Mouse (Mus musculus) cerebellum, adult 18-20 months (tissue): ENCODE results near the gene Slc38a1.
"Not testable (repeated sequence)": the region's sequence is repeated elsewhere in the genome, so short reads cannot be mapped to it uniquely, and the experiment has no call there.

ENCODE experiments used
- DNase-seq, 2 experiments: peaks; one replicate each; pipeline ENCODE4 v3.0.0; 2021

The Slc38a1 gene

GRCm38 (mm10) chr15:96657576-96658274 is 15.0 kb upstream of the Slc38a1 start:
- DNase-seq = no peak

GRCm38 (mm10) chr15:96655514-96655913 is 12.8 kb upstream of the Slc38a1 start:
- DNase-seq = no peak

DNA sequence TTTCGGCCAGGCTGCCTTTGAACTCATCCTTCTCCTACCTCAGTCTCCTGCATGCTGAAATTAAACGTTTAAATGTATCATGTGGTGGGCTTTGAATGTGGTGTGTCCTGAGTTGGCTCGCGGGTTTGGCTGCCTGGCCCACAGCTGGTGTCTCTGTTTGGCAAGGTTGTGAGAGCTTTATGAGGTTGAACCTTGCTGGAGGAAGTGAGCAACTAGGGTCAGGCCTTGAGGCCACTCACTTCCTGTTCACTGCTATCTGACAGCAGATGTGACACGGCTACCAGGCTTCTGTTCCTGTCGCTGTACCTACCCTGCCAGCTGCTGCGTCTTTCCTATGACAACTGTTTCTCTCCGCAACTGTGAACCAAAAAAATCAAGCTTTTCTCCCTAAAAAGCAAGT is 12.0 kb upstream of the Slc38a1 start:
- DNase-seq = no peak

GRCm38 (mm10) chr15:96653011-96653410 is 10.3 kb upstream of the Slc38a1 start:
- no peak for DNase-seq

DNA sequence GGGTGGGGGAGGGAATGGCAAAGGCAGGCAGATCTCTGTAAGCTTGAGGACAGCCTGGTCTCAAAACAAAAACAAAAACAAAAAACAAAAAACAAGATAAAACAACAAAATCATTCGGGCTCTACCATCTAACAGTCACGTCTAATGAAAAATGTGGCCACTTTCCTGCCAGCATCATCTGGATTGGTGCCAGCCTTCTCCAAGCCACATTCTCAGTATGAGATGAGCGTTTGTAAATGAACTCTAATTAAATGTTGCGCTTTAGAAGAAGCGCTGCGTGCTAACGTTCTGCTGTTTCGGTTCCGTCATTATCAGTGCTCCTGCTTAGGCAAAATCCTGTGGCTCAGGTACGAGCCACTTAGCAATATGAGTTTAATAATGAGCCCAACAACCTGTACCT is 9.8 kb upstream of the Slc38a1 start:
- DNase-seq = no peak

DNA sequence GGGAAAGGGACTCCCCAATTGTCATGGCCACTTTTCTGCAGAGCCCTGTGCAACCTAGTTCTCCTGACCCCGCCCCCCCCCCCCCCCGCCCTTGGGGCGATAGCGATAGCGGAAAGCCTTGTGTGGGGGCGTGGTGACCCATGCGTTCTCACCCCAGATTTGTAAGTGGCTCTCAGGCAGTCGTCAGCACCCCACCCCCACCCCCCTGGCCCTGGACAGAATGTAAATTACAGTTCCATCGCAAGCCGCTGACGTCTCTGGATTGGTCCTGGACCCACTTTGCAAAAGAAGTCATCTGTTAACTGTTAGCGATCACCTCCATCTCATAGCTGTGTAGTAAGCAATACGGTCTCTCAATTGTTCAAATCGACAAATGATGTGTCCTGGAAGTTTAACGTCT is 4.7 kb upstream of the Slc38a1 start:
- DNase-seq = no peak

DNA sequence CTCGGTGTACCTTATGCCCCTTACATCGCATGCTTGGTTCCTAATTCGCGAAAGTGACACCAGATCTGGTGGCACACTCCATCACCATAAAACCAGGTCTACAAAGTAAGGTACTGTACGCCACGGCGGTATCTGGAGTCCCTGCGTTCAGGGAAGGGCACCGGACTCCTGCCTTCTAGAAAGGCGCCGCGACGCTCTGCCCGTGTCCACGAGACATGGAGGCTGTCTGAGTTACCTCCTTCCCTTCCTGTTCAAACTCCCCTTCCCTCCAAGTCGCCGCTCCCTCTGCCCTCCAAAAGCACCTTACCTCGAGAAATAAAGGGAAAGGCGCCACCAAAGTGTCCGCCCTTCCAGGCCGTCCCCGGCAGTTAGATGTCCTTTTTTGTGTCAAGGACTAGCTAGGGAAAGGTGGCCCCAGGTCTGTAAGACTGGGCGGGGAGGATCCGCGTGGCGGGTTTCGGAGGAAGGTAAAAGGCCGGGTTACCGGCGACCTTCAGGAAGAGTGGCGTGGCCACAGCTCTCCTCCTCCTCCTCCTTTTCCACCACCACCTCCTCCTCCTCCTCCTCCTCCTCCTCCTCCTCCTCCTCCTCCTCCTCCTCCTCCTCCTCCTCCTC is 785 bp downstream of the Slc38a1 start:
- DNase-seq = peak; percentile 50 to 62

DNA sequence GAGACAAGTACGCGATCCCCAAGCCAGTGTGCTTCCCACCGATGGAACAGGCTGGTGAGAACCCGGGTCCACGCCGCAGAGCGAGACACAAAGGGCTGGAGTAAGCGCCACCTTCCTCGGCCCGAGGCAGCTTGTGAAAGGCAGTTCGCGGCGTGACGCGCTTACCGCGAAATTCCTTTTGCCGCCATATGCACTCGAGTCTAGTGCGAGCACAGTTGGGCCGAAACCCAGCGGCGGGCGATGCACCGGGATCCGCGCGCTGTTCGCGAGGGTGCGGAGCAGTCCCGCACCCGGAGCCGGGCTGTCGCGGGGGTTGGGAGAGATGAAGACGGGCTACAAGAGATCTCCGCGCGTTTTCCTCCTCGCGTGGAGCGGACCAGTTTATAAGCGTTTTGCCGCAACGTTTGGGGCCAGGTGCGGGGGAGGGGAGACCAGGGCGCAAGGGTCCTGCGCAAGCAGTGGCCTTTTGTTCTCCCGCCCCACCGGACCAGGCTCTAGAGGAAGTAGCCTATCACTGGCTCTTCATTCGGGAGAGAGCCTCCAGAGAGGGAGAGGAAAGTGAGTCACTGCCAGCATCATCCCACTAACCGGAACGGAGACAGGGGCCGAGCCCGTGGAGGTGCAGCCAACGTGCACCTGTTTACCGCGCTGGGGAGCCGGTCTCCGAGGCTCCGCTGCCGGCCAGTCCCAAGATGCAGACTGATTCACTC is 1.4 kb downstream of the Slc38a1 start:
- DNase-seq = peak; percentile 81

GRCm38 (mm10) chr15:96640291-96640985 is 2.3 kb downstream of the Slc38a1 start:
- peak; percentile 38 to 50 for DNase-seq

GRCm38 (mm10) chr15:96639630-96640029 is 3.1 kb downstream of the Slc38a1 start:
- DNase-seq = peak in 1 of 2 experiments; percentile 43

DNA sequence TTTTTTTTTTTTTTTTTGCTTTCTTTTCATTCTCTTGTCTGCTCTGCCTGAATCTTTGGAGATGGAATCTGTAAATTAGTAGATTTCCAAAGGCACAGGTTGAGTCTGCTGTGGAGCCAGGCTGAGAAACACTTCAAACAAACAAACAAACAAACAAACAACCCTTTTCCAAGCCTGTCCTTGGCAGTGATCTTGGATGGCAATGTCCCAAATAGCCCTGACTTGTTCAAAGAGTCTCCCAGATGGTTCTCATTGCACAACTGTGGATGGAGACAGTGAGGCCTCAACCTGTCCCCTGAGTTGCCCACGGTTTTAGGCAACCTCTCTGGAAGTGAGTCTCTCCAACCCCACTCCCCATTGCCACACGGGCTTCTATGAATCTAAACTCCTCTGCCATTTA is 4.1 kb downstream of the Slc38a1 start:
- DNase-seq = peak; percentile 24 to 38

- DNase-seq = no peak
Observed at GRCm38 (mm10) chr15:96638173-96638572, 4.5 kb downstream of the Slc38a1 start.

GRCm38 (mm10) chr15:96634670-96635405 is 7.9 kb downstream of the Slc38a1 start:
- DNase-seq = no peak

GRCm38 (mm10) chr15:96632201-96632600 is 10.5 kb downstream of the Slc38a1 start:
- no peak for DNase-seq

- DNase-seq = no peak
Observed at GRCm38 (mm10) chr15:96631107-96631718, 11.5 kb downstream of the Slc38a1 start.

DNA sequence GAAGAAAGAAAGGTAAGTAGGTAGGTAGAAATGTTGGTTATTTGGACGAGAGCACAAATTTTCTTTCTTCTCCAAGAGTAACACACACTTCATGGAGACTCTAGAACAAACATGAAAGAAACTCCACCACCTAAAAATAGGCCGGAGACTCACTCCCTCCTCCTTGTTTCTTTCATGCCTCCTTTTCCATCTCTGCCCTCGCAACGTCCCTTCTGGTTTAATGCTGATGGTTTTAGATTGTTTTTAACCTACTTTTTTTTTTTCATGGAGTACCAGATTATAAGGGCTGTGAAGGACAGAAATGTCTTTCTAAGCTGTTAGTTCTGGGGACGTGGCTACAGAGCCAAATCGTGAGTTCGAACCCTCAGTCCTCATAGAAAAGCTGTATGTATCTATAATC is 14.5 kb downstream of the Slc38a1 start:
- DNase-seq = no peak

DNA sequence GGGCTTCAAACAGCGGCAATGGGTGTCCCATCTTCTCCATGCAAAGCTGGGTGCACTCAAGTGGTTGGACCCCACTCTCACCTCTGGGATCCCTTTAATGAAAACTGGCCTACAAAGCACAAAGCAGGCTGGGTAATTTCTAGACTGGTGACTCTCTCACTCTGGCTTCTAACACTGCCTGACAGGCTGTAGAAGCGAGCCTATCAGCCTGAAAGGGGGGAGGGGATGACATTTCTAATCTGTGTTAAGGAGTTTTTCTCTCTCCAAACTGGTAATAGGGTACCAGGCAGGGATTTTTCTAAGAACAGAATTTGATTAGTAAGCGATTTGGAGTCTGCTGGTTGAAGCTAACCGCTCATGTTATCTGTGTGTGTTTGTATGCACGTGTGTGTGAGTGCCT is 15.8 kb downstream of the Slc38a1 start:
- no peak for DNase-seq

DNA sequence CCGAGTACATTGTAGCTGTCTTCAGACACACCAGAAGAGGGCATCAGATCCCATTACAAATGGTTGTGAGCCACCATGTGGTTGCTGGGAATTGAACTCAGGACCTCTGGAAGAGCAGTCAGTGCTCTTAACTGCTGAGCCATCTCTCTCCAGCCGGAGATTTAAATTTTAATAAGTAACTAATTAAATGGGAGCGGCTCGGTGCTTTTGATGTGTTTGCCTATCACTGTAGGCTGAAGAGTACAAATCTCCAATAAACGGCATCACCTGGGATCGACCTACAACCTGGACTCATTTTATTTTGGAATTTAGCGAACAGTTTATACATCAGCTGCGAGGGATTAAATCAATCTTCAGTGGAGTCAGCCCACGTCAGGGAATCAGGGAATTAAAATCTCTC is 17.7 kb downstream of the Slc38a1 start:
- DNase-seq = not testable (repeated sequence)

GRCm38 (mm10) chr15:96622376-96622775 is 20.3 kb downstream of the Slc38a1 start:
- DNase-seq = no peak

GRCm38 (mm10) chr15:96621686-96622085 is 21.0 kb downstream of the Slc38a1 start:
- no peak for DNase-seq

GRCm38 (mm10) chr15:96617555-96617954 is 25.2 kb downstream of the Slc38a1 start:
- no peak for DNase-seq

DNA sequence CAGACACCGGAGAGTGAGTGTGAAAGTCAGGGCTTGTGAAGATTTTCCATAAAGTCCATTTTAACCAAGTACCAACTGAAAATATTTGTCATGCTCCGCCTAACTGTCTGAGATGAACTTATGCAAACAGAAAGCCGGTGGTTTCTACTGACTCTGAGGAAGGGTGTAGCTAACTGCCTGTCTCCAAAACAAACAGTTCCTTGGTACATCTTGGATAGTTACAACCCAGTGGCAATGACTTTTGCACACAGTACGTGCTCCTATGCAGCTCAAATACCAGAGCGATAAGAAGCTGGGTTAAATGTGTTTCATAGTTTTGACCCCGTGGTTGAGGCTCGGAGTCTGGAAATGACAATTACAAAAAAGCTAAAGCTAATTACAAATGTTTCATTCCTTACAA is 34.0 kb downstream of the Slc38a1 start:
- no peak for DNase-seq
